Mouse (Mus musculus) liver, embryonic 14.5 days (tissue): Measurements from ENCODE around the gene Car3. TPM values are rescaled to one million over a fixed set of nuclear protein-coding genes. Genes with fewer than 3 reads are reported as not detected.

Experiments used
- ATAC-seq: fragments of 200-750 bp; cut with Nextera tagmentation; 2 replicates; pipeline ENCODE4 v1.8.0; 2017; ENCODE audit warnings: moderate number of reproducible peaks, mild to moderate bottlenecking, moderate library complexity; ENCODE audit not compliant: insufficient read depth
- DNase-seq, 3 experiments: peaks; one replicate each; pipeline ENCODE4 v3.0.0-alpha.2; 2012 to 2013; ENCODE audit warnings: low read depth in 3 of 3, low spot score in 3 of 3
- H3K27ac ChIP-seq: fragments of 300-500 bp; sonication (generic); 2 replicates; pipeline ENCODE4 v1.5.1; 2014; ENCODE audit warnings: moderate library complexity, mild to moderate bottlenecking, control low read depth, inconsistent platforms
- H3K27me3 ChIP-seq: fragments of 300-500 bp; sonication (generic); 2 replicates; pipeline ENCODE4 v1.6.1; 2014; ENCODE audit warnings: mild to moderate bottlenecking, low read length, moderate library complexity; ENCODE audit not compliant: control insufficient read depth, insufficient read depth
- H3K36me3 ChIP-seq: fragments of 300-500 bp; sonication (generic); replicated peaks from 2 replicates; pipeline ENCODE4 v1.6.1; 2014; ENCODE audit warnings: low read depth; ENCODE audit not compliant: control insufficient read depth, insufficient read depth
- H3K4me1 ChIP-seq, 2 experiments: fragments of 200-500 bp in 1 of 2; fragments of 300-500 bp in 1 of 2; sonication (generic) in 1 of 2; replicated peaks; 2 replicates each; pipeline ENCODE4 v1.6.1; 2012 to 2014; ENCODE audit warnings: antibody characterized with exemption in 1 of 2, inconsistent platforms in 1 of 2, low read length in 1 of 2; ENCODE audit not compliant: control insufficient read depth in 2 of 2, insufficient read depth in 2 of 2
- H3K4me2 ChIP-seq: fragments of 300-500 bp; sonication (generic); 2 replicates; pipeline ENCODE4 v1.6.1; 2014; ENCODE audit warnings: low read depth, mild to moderate bottlenecking, control low read depth, moderate library complexity
- H3K4me3 ChIP-seq, 2 experiments: fragments of 200-500 bp in 1 of 2; fragments of 300-500 bp in 1 of 2; sonication (generic) in 1 of 2; 2 replicates each; pipeline ENCODE4 v1.5.1; 2012 to 2014; ENCODE audit warnings: low read depth in 2 of 2, low read length in 2 of 2, mild to moderate bottlenecking in 2 of 2, control low read depth in 1 of 2, inconsistent platforms in 1 of 2, moderate library complexity in 1 of 2; ENCODE audit not compliant: insufficient read depth in 1 of 2
- H3K9ac ChIP-seq: fragments of 300-500 bp; sonication (generic); replicated peaks from 2 replicates; pipeline ENCODE4 v1.6.1; 2014; ENCODE audit warnings: mild to moderate bottlenecking, control low read depth, moderate library complexity
- H3K9me3 ChIP-seq: fragments of 300-500 bp; sonication (generic); 2 replicates; pipeline ENCODE4 v1.6.1; 2016; ENCODE audit warnings: low read length, mixed read lengths; ENCODE audit not compliant: control insufficient read depth
- CTCF ChIP-seq: IDR thresholded peaks from 2 replicates; pipeline ENCODE4 v1.5.1; 2016; ENCODE audit warnings: antibody characterized with exemption, low read depth, control low read depth
- EP300 ChIP-seq: IDR thresholded peaks from 2 replicates; pipeline ENCODE4 v1.6.1; 2016; ENCODE audit warnings: antibody characterized with exemption, low read depth
- WGBS: fragments of 180-500 bp; shearing (Covaris S2); extraction: QIAGEN DNeasy Blood & Tissue Kit; methylation state at CpG from one replicate; pipeline ENCODE4 v1.1.7; 2014; ENCODE audit not compliant: insufficient replicate concordance; 5-methylcytosine and 5-hydroxymethylcytosine counted together
- polyA plus RNA-seq, 2 experiments: library from polyadenylated mRNA; depleted of rRNA in 1 of 2; stranded (reverse) in 1 of 2; unstranded in 1 of 2; fragments of >200 nt; fragmentation: Nextera tagmentation in 1 of 2; extraction: Ambion mirVana in 1 of 2; gene quantifications; 2 replicates each; pipeline versions ENCODE4 v1.2.1 to v1.2.3; 2012 to 2014

The Car3 gene
- polyA plus RNA-seq, 2 experiments = 33.2 to 80.3 TPM

DNA sequence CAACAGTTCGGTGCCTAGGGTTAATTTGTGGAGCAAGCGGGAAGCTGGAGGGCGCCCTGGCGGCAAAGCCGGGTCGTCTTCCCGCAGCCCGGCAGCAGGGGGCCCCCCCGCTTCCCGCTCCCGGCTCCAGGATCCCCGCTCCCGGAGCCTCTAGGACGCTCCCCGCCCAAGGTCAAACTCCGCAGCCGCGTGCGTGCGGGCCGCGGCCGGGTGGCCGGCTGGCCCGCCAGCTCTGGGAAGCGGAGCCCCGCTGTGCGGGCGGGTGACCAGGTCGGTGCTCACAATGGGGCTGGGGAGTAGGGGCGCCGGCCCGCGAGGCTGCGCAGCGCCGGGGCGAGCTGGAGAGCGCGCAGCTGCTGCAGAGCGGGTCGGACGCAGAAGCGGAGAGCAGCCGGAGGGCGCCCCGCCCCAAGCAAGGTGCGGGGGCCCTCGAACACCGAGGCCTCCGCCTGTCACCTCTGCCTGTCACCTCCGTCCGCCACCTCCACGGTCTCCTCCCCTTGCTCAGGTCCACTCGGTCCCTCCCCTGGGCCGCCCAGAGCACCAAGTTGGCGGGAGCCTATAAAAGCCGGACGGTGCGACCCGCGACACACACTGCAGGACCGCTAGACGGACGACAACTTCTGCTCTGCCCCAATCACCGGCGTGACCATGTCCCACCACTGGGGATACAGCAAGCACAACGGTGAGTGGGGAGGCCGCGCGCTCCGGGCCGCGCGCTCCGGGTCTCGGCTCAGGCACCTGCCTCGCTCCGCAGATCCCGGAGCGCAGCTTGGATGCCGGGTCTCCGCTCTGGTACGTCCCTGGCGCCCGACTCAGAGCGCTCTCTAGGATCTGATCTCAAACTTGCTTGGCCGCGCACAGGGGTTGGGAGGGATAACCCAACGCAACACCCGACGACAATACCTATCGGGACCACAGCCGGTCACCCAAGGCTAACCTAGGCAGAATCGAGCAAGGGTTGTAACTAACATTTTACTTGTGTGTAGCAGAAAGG is 23.1 kb downstream of the Car3 start, which contains the start of gene Car2:
TSS of gene Car2 (plus strand) at position 172 of the 997 bp plus-strand sequence.
- TF ChIP-seq EP300 = peak; percentile 65
- TF ChIP-seq CTCF = peak; percentile 59
- H3K4me2 ChIP-seq = peak within 1 kb of the TSS; percentile 85
- peak within 1 kb of the TSS; percentile 89 for H3K27ac ChIP-seq
- H3K36me3 ChIP-seq = peaks cover 42% of the 10 kb centered on the region
- peaks cover 24 to 30% of the 10 kb centered on the region in 2 experiments for H3K4me1 ChIP-seq
- under 1% methylated on average over 93 of the region's 95 CpGs for WGBS
- H3K9me3 ChIP-seq = no peaks in the 10 kb centered on the region
- peak within 1 kb of the TSS; percentile 99 for H3K9ac ChIP-seq
- ATAC-seq (peak; percentile 93), DNase-seq (peak; percentile 75 to 81 (median 78))
- H3K27me3 ChIP-seq = no peaks in the 10 kb centered on the region
- H3K4me3 ChIP-seq = peak within 1 kb of the TSS; percentile 85 to 98

DNA sequence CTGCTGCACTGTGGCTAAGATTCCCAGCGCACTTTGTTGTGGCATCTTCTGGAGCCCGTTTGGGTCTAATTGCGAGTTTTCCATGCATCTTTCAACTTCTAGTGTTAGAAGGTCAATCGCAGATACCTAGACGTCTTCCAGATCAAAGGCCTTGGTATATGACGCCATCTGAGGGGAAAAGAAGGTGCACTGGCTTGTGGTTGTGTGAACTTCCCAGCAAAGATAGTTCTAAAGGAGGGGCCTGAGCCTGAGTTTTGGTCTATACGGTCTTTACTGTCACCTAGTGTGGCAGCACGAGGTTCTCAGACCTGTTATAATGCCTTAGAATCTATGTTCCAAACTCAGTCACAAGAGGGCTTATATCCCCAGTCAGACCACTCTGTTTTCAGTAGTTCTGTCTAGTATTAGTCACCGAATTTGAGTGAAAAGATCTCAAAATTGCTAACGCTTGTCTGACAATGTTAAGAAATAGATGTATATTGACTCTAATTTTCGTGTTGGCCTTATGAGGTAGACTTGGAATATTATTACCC is 23.9 kb downstream of the Car3 start:
- Histone ChIP-seq H3K4me1 (peaks cover 23 to 28% of the 10 kb centered on the region in 2 experiments), H3K27ac (peak overlapping the region; percentile 89), H3K36me3 (peaks cover 47% of the 10 kb centered on the region), H3K27me3 (no peaks in the 10 kb centered on the region), H3K9me3 (no peaks in the 10 kb centered on the region), H3K9ac (peak overlapping the region; percentile 99), H3K4me2 (peak overlapping the region; percentile 85), H3K4me3 (peak overlapping the region; percentile 85 to 98)
- TF ChIP-seq EP300 (no peak), CTCF (no peak; the same call in 1 of the 2 replicates)
- no peak for DNase-seq
- WGBS = 3% methylated on average over 11 of the region's 11 CpGs
- no peak for ATAC-seq

DNA sequence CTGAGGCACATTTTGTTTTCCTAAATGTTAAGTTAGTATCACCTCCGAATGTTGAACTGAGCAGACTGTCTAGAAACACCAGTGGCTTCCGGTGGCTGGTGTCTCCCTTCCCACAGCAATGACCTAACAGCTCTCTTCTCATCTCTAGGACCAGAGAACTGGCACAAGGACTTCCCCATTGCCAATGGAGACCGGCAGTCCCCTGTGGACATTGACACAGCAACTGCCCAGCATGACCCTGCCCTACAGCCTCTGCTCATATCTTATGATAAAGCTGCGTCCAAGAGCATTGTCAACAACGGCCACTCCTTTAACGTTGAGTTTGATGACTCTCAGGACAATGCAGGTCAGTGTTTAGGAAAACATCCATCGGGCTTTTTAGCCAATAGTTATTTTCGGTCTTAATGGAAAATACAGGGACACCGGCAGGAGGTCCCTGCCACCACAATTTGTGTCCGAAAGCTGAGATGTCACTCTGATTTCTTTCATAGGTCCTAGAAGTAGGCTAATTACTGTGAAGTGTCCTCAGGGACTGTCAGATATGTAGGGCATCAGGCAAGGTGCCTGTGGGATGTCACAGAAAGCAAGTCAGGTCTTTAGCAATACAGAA is 24.5 kb downstream of the Car3 start:
- Histone ChIP-seq H3K27me3 (no peaks in the 10 kb centered on the region), H3K4me2 (peak overlapping the region; percentile 85), H3K9me3 (no peaks in the 10 kb centered on the region), H3K27ac (peak overlapping the region; percentile 89), H3K4me3 (peak overlapping the region; percentile 85 to 98), H3K4me1 (peaks cover 19 to 24% of the 10 kb centered on the region in 2 experiments), H3K36me3 (peaks cover 52% of the 10 kb centered on the region), H3K9ac (peak overlapping the region; percentile 99)
- WGBS = 18% methylated on average over 10 of the region's 10 CpGs
- DNase-seq = no peak
- no peak for ATAC-seq
- TF ChIP-seq EP300 = no peak; the same call in 1 of the 2 replicates
- TF ChIP-seq CTCF = no peak

DNA sequence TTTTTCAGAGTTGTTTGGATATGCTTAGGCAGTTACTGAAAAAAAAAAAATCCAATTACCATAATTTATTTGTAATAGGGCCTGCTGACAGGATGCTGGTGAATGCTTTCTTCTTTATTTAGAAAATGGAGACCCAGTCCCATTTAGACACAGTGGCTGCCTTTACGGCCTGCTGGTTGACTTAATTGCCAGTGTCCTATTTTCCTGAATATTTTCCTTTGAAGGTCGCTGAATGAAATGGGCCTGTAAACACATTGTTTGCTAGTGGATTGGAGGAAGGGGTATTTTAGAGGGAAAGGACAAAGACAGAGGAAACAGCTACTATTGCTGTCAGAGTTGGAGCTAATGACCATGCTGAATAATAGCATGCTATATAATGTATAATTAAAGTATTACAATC is 25.2 kb downstream of the Car3 start:
- Histone ChIP-seq H3K9me3 (no peaks in the 10 kb centered on the region), H3K27ac (peak overlapping the region; percentile 89), H3K4me2 (peak overlapping the region; percentile 85), H3K27me3 (no peaks in the 10 kb centered on the region), H3K9ac (peak overlapping the region; percentile 99), H3K4me1 (peaks cover 12 to 17% of the 10 kb centered on the region in 2 experiments), H3K4me3 (peak overlapping the region; percentile 85 to 98), H3K36me3 (peaks cover 56% of the 10 kb centered on the region)
- DNase-seq (no peak), ATAC-seq (no peak)
- TF ChIP-seq CTCF = no peak
- no peak for TF ChIP-seq EP300
- 54% methylated on average over 2 of the region's 2 CpGs for WGBS
